Mouse (Mus musculus): ENCODE results near the gene Vil1.
A peak's percentile ranks its signal among the peaks of the same experiment; 100 is the strongest.

Vil1 gene

GRCm38 (mm10) chr1:74408589-74409504 is at the start of gene Vil1:
Gene Vil1 (plus strand): TSS chr1:74409376.
- no peak for DNase-seq

- no peak for DNase-seq
Measured at GRCm38 (mm10) chr1:74359952-74360517, 49.1 kb upstream of the Vil1 start.

- peak; percentile 35 to 36 for DNase-seq
Measured at GRCm38 (mm10) chr1:74361812-74362211, 47.4 kb upstream of the Vil1 start, which contains the start of gene Catip. Gene Catip (plus strand): TSS chr1:74362108.

GRCm38 (mm10) chr1:74362325-74363229 is 46.6 kb upstream of the Vil1 start:
- no peak for DNase-seq

- DNase-seq: no peak
Measured at GRCm38 (mm10) chr1:74363437-74363836, 45.7 kb upstream of the Vil1 start.

GRCm38 (mm10) chr1:74364270-74364669 is 44.9 kb upstream of the Vil1 start:
- DNase-seq: no peak

- peak in 1 of 2 experiments; percentile 30 for DNase-seq
Measured at GRCm38 (mm10) chr1:74367886-74368645, 41.1 kb upstream of the Vil1 start.

GRCm38 (mm10) chr1:74370040-74370439 is 39.1 kb upstream of the Vil1 start:
- no peak for DNase-seq

GRCm38 (mm10) chr1:74373372-74373771 is 35.8 kb upstream of the Vil1 start:
- DNase-seq: no peak

GRCm38 (mm10) chr1:74374980-74375379 is 34.2 kb upstream of the Vil1 start, which contains the start of gene Slc11a1:
Gene Slc11a1 (plus strand): TSS chr1:74375195.
- no peak for DNase-seq

GRCm38 (mm10) chr1:74375561-74375960 is 33.6 kb upstream of the Vil1 start:
- no peak for DNase-seq

GRCm38 (mm10) chr1:74376396-74376795 is 32.8 kb upstream of the Vil1 start:
- DNase-seq: no peak

GRCm38 (mm10) chr1:74379058-74379504 is 30.1 kb upstream of the Vil1 start:
- no peak for DNase-seq

- DNase-seq: no peak
Measured at GRCm38 (mm10) chr1:74380484-74380883, 28.7 kb upstream of the Vil1 start.

- DNase-seq: no peak
Measured at GRCm38 (mm10) chr1:74381588-74382021, 27.6 kb upstream of the Vil1 start.

GRCm38 (mm10) chr1:74383385-74383784 is 25.8 kb upstream of the Vil1 start:
- no peak for DNase-seq

- DNase-seq: no peak
Measured at GRCm38 (mm10) chr1:74384525-74384924, 24.7 kb upstream of the Vil1 start.

- no peak for DNase-seq
Measured at GRCm38 (mm10) chr1:74385064-74385463, 24.1 kb upstream of the Vil1 start.

- DNase-seq: no peak
Measured at GRCm38 (mm10) chr1:74385531-74385930, 23.6 kb upstream of the Vil1 start.

GRCm38 (mm10) chr1:74386363-74386713 is 22.8 kb upstream of the Vil1 start:
- no peak for DNase-seq

- peak; percentile 94 to 97 for DNase-seq
Measured at GRCm38 (mm10) chr1:74386714-74387385, 22.3 kb upstream of the Vil1 start.

Data from thymus, postnatal 36 days (tissue).